Mouse (Mus musculus) heart, embryonic 13.5 days (tissue): ENCODE data around the gene Neil1. TPM values are rescaled to one million over a fixed set of nuclear protein-coding genes. Genes with fewer than 3 reads are reported as not detected.

ENCODE experiments used
- ATAC-seq: fragments of 200-750 bp; cut with Nextera tagmentation; 2 replicates; pipeline ENCODE4 v1.8.0; 2017; ENCODE audit warnings: moderate TSS enrichment; ENCODE audit not compliant: insufficient number of reproducible peaks, low FRiP score, low TSS enrichment; ENCODE audit errors: extremely low read depth
- H3K27ac ChIP-seq: fragments of 300-500 bp; sonication (generic); replicated peaks from 2 replicates; pipeline ENCODE4 v1.5.1; 2015; ENCODE audit warnings: moderate library complexity, mild to moderate bottlenecking, inconsistent platforms
- H3K27me3 ChIP-seq: fragments of 300-500 bp; sonication (generic); replicated peaks from 2 replicates; pipeline ENCODE4 v1.6.1; 2015; ENCODE audit warnings: mild to moderate bottlenecking, inconsistent platforms
- H3K36me3 ChIP-seq: fragments of 300-500 bp; sonication (generic); 2 replicates; pipeline ENCODE4 v1.6.1; 2015; ENCODE audit warnings: mild to moderate bottlenecking, inconsistent platforms
- H3K4me1 ChIP-seq: fragments of 300-500 bp; sonication (generic); 2 replicates; pipeline ENCODE4 v1.6.1; 2015; ENCODE audit warnings: inconsistent platforms
- H3K4me2 ChIP-seq: fragments of 300-500 bp; sonication (generic); 2 replicates; pipeline ENCODE4 v1.6.1; 2015; ENCODE audit warnings: inconsistent platforms, mild to moderate bottlenecking, moderate library complexity
- H3K4me3 ChIP-seq: fragments of 300-500 bp; sonication (generic); 2 replicates; pipeline ENCODE4 v1.5.1; 2015; ENCODE audit warnings: moderate library complexity, mild to moderate bottlenecking, inconsistent platforms
- H3K9ac ChIP-seq: fragments of 300-500 bp; sonication (generic); 2 replicates; pipeline ENCODE4 v1.6.1; 2015; ENCODE audit warnings: inconsistent platforms, mild to moderate bottlenecking, moderate library complexity
- H3K9me3 ChIP-seq: fragments of 300-500 bp; sonication (generic); 2 replicates; pipeline ENCODE4 v1.6.1; 2016; ENCODE audit warnings: inconsistent platforms
- WGBS: fragments of 180-500 bp; shearing (Covaris S2); methylation state at CpG from one replicate; pipeline ENCODE4 v1.1.7; 2015; ENCODE audit warnings: mixed read lengths; 5-methylcytosine and 5-hydroxymethylcytosine counted together
- polyA plus RNA-seq: library from polyadenylated mRNA; unstranded; fragments of >200 nt; fragmentation: Nextera tagmentation; extraction: Ambion mirVana; gene quantifications from 2 replicates; pipeline ENCODE4 v1.2.1, GENCODE M21; 2015

Neil1 gene
- polyA plus RNA-seq, 1 experiment from 2014 or later = 5.0 TPM

GRCm38 (mm10) chr9:57156383-57156782 is 8.3 kb upstream of the Neil1 start:
- H3K9me3 ChIP-seq = no peaks in the 10 kb centered on the region
- H3K9ac ChIP-seq = no peak overlapping the region
- H3K27me3 ChIP-seq = 0 out of 2 replicates have a peak, but pooled peaks cover 7% of the 10 kb centered on the region
- no peak for ATAC-seq
- H3K27ac ChIP-seq = no peak overlapping the region
- peaks cover 22% of the 10 kb centered on the region for H3K36me3 ChIP-seq
- no peak overlapping the region for H3K4me3 ChIP-seq
- WGBS = 89% methylated on average over 7 of the region's 7 CpGs
- H3K4me2 ChIP-seq = no peak overlapping the region
- peaks cover 12% of the 10 kb centered on the region for H3K4me1 ChIP-seq

- Histone ChIP-seq H3K4me2 (no peak overlapping the region), H3K27ac (no peak overlapping the region), H3K9me3 (no peaks in the 10 kb centered on the region), H3K27me3 (no peaks in the 10 kb centered on the region), H3K9ac (no peak overlapping the region), H3K4me1 (peaks cover 13% of the 10 kb centered on the region), H3K4me3 (no peak overlapping the region), H3K36me3 (peaks cover 22% of the 10 kb centered on the region)
- no peak for ATAC-seq
- 39% methylated on average over 6 of the region's 6 CpGs for WGBS
Measured at GRCm38 (mm10) chr9:57152331-57152730, 4.2 kb upstream of the Neil1 start.

- peaks cover 14% of the 10 kb centered on the region for H3K4me1 ChIP-seq
- H3K4me3 ChIP-seq = no peak overlapping the region
- H3K4me2 ChIP-seq = no peak overlapping the region
- no peak overlapping the region for H3K27ac ChIP-seq
- H3K9me3 ChIP-seq = no peaks in the 10 kb centered on the region
- peaks cover 11% of the 10 kb centered on the region; the same call in 1 of the 2 replicates for H3K36me3 ChIP-seq
- H3K27me3 ChIP-seq = no peaks in the 10 kb centered on the region
- H3K9ac ChIP-seq = no peak overlapping the region
- no peak for ATAC-seq
- WGBS = 76% methylated on average over 5 of the region's 5 CpGs
Measured at GRCm38 (mm10) chr9:57150192-57150591, 2.1 kb upstream of the Neil1 start.

- no peak for ATAC-seq
- H3K9ac ChIP-seq = peak overlapping the region; percentile 88
- H3K9me3 ChIP-seq = no peaks in the 10 kb centered on the region
- H3K4me1 ChIP-seq = peaks cover 14% of the 10 kb centered on the region
- H3K4me3 ChIP-seq = peak overlapping the region; percentile 68
- H3K36me3 ChIP-seq = peaks cover 9% of the 10 kb centered on the region
- H3K4me2 ChIP-seq = peak overlapping the region; percentile 90
- WGBS = 74% methylated on average over 6 of the region's 6 CpGs
- peak overlapping the region; percentile 88; the same call in 1 of the 2 replicates for H3K27ac ChIP-seq
- no peaks in the 10 kb centered on the region for H3K27me3 ChIP-seq
Measured at GRCm38 (mm10) chr9:57149021-57149420, 916 bp upstream of the Neil1 start.

- no peak for ATAC-seq
- peak overlapping the region; percentile 88 for H3K9ac ChIP-seq
- peaks cover 14% of the 10 kb centered on the region for H3K4me1 ChIP-seq
Measured at GRCm38 (mm10) chr9:57147205-57148143, 631 bp downstream of the Neil1 start.

GRCm38 (mm10) chr9:57146451-57147066 is 1.5 kb downstream of the Neil1 start:
- Histone ChIP-seq H3K27me3 (no peaks in the 10 kb centered on the region), H3K9ac (no peak overlapping the region; the same call in 1 of the 2 replicates), H3K4me3 (peak overlapping the region; percentile 68; the same call in 1 of the 2 replicates), H3K36me3 (peaks cover 20% of the 10 kb centered on the region), H3K9me3 (no peaks in the 10 kb centered on the region), H3K4me2 (peak overlapping the region; percentile 90; the same call in 1 of the 2 replicates), H3K27ac (no peak overlapping the region), H3K4me1 (peaks cover 14% of the 10 kb centered on the region)
- ATAC-seq = no peak
- 81% methylated on average over 17 of the region's 17 CpGs for WGBS

More at GRCm38 (mm10) chr9:57147205-57148143, 631 bp downstream of the Neil1 start:
- Histone ChIP-seq H3K36me3 (peaks cover 11% of the 10 kb centered on the region), H3K4me3 (peak overlapping the region; percentile 68), H3K27me3 (no peaks in the 10 kb centered on the region), H3K9me3 (no peaks in the 10 kb centered on the region), H3K27ac (peak overlapping the region; percentile 88), H3K4me2 (peak overlapping the region; percentile 90)
- WGBS = 9% methylated on average over 19 of the region's 19 CpGs

- ATAC-seq = no peak
- no peak overlapping the region for H3K4me2 ChIP-seq
- no peak overlapping the region for H3K9ac ChIP-seq
- no peaks in the 10 kb centered on the region for H3K9me3 ChIP-seq
- H3K27ac ChIP-seq = no peak overlapping the region
- peaks cover 38% of the 10 kb centered on the region for H3K36me3 ChIP-seq
- no peaks in the 10 kb centered on the region for H3K27me3 ChIP-seq
- 83% methylated on average over 8 of the region's 8 CpGs for WGBS
- peaks cover 14% of the 10 kb centered on the region for H3K4me1 ChIP-seq
- no peak overlapping the region for H3K4me3 ChIP-seq
Measured at GRCm38 (mm10) chr9:57144830-57145229, 3.3 kb downstream of the Neil1 start.

GRCm38 (mm10) chr9:57143212-57143611 is 4.9 kb downstream of the Neil1 start:
- H3K27me3 ChIP-seq = no peaks in the 10 kb centered on the region
- H3K9ac ChIP-seq = no peak overlapping the region
- no peak overlapping the region for H3K4me2 ChIP-seq
- no peaks in the 10 kb centered on the region for H3K9me3 ChIP-seq
- 87% methylated on average over 11 of the region's 11 CpGs for whole genome bisulfite sequencing
- no peak for ATAC-seq
- no peak overlapping the region for H3K4me3 ChIP-seq
- H3K4me1 ChIP-seq = peaks cover 8% of the 10 kb centered on the region
- H3K36me3 ChIP-seq = peaks cover 54% of the 10 kb centered on the region
- H3K27ac ChIP-seq = no peak overlapping the region

- no peaks in the 10 kb centered on the region for H3K9me3 ChIP-seq
- no peak overlapping the region for H3K9ac ChIP-seq
- H3K27me3 ChIP-seq = no peaks in the 10 kb centered on the region
- no peak overlapping the region for H3K4me3 ChIP-seq
- WGBS = 75% methylated on average over 17 of the region's 17 CpGs
- H3K4me1 ChIP-seq = no peaks in the 10 kb centered on the region
- ATAC-seq = no peak
- H3K4me2 ChIP-seq = no peak overlapping the region
- H3K27ac ChIP-seq = no peak overlapping the region
- peaks cover 69% of the 10 kb centered on the region for H3K36me3 ChIP-seq
Measured at GRCm38 (mm10) chr9:57141417-57142353, 6.4 kb downstream of the Neil1 start.

- WGBS = 75% methylated on average over 5 of the region's 5 CpGs
- H3K4me2 ChIP-seq = no peak overlapping the region
- no peaks in the 10 kb centered on the region for H3K9me3 ChIP-seq
- ATAC-seq = no peak
- H3K27ac ChIP-seq = no peak overlapping the region
- H3K9ac ChIP-seq = no peak overlapping the region
- H3K36me3 ChIP-seq = peaks cover 87% of the 10 kb centered on the region
- H3K4me3 ChIP-seq = no peak overlapping the region
- H3K27me3 ChIP-seq = no peaks in the 10 kb centered on the region
- H3K4me1 ChIP-seq = no peaks in the 10 kb centered on the region
Measured at GRCm38 (mm10) chr9:57139571-57139970, 8.5 kb downstream of the Neil1 start.

GRCm38 (mm10) chr9:57139110-57139509 is 9.0 kb downstream of the Neil1 start:
- no peak overlapping the region for H3K4me3 ChIP-seq
- peaks cover 87% of the 10 kb centered on the region for H3K36me3 ChIP-seq
- no peaks in the 10 kb centered on the region for H3K27me3 ChIP-seq
- no peak overlapping the region for H3K27ac ChIP-seq
- H3K4me1 ChIP-seq = no peaks in the 10 kb centered on the region
- ATAC-seq = no peak
- no peak overlapping the region for H3K4me2 ChIP-seq
- 89% methylated on average over 9 of the region's 9 CpGs for WGBS
- H3K9ac ChIP-seq = no peak overlapping the region
- no peaks in the 10 kb centered on the region for H3K9me3 ChIP-seq
